Mouse (Mus musculus) MEL (cell line): ENCODE results near the gene Atoh8.

Experiments
- CTCF ChIP-seq, 3 experiments: IDR thresholded peaks in 2 of 3; conservative IDR thresholded peaks in 1 of 3; 2 replicates each; pipeline ENCODE4 v1.5.1; 2011 to 2012; ENCODE audit warnings: low read length in 3 of 3, low read depth in 2 of 3, mild to moderate bottlenecking in 2 of 3, improper control_type of control experiment in 1 of 3, inconsistent platforms in 1 of 3, mixed read lengths in 1 of 3, moderate library complexity in 1 of 3; ENCODE audit not compliant: control insufficient read depth in 1 of 3, insufficient read depth in 1 of 3, poor library complexity in 1 of 3, severe bottlenecking in 1 of 3
- EP300 ChIP-seq, 2 experiments: IDR thresholded peaks; 2 replicates each; pipeline ENCODE4 v1.6.1; 2011; ENCODE audit warnings: improper control_type of control experiment in 2 of 2, low read length in 2 of 2, low read depth in 1 of 2, mild to moderate bottlenecking in 1 of 2
- GATA1 ChIP-seq: IDR thresholded peaks from 2 replicates; pipeline ENCODE4 v1.6.1; 2011; ENCODE audit warnings: low read depth, low read length, improper control_type of control experiment
- JUND ChIP-seq: IDR thresholded peaks from 2 replicates; pipeline ENCODE4 v1.6.1; 2011; ENCODE audit warnings: low read depth, mild to moderate bottlenecking, improper control_type of control experiment, low read length
- KAT2A ChIP-seq: conservative IDR thresholded peaks from 2 replicates; pipeline ENCODE4 v1.6.1; 2012; ENCODE audit warnings: low read depth, low read length, improper control_type of control experiment, inconsistent platforms
- MAFK ChIP-seq: IDR thresholded peaks from 2 replicates; pipeline ENCODE4 v1.6.1; 2011; ENCODE audit warnings: low read depth, mild to moderate bottlenecking, low read length, improper control_type of control experiment, borderline replicate concordance
- MXI1 ChIP-seq: IDR thresholded peaks from 2 replicates; pipeline ENCODE4 v1.6.1; 2011; ENCODE audit warnings: mild to moderate bottlenecking, low read depth, low read length, improper control_type of control experiment
- MYC ChIP-seq: IDR thresholded peaks from 2 replicates; pipeline ENCODE4 v1.6.1; 2011; ENCODE audit warnings: low read depth, mild to moderate bottlenecking, low read length, improper control_type of control experiment, moderate library complexity
- NELFE ChIP-seq: IDR thresholded peaks from 2 replicates; pipeline ENCODE4 v1.6.1; 2011; ENCODE audit warnings: low read depth, low read length, improper control_type of control experiment
- POLR2A ChIP-seq, 2 experiments: IDR thresholded peaks; 2 replicates each; pipeline ENCODE4 v1.6.1; 2011 to 2012; ENCODE audit warnings: low read length in 2 of 2, mild to moderate bottlenecking in 2 of 2, control low read depth in 1 of 2, improper control_type of control experiment in 1 of 2, low read depth in 1 of 2, moderate library complexity in 1 of 2; ENCODE audit not compliant: control insufficient read depth in 1 of 2, insufficient read depth in 1 of 2, poor library complexity in 1 of 2
- POLR2AphosphoS2 ChIP-seq: IDR thresholded peaks from 2 replicates; pipeline ENCODE4 v1.6.1; 2011; ENCODE audit warnings: low read length, improper control_type of control experiment
- TAL1 ChIP-seq: IDR thresholded peaks from 2 replicates; pipeline ENCODE4 v1.6.1; 2012; ENCODE audit warnings: mild to moderate bottlenecking, inconsistent platforms, low read length, moderate library complexity, mixed read lengths
- UBTF ChIP-seq: IDR thresholded peaks from 2 replicates; pipeline ENCODE4 v1.6.1; 2012; ENCODE audit warnings: low read depth, mild to moderate bottlenecking, inconsistent platforms, low read length, improper control_type of control experiment, moderate library complexity, borderline replicate concordance; ENCODE audit not compliant: insufficient read depth
- ZMIZ1 ChIP-seq: IDR thresholded peaks from 2 replicates; pipeline ENCODE4 v1.6.1; 2012; ENCODE audit warnings: low read depth, mild to moderate bottlenecking, inconsistent platforms, low read length, improper control_type of control experiment, moderate library complexity

DNA sequence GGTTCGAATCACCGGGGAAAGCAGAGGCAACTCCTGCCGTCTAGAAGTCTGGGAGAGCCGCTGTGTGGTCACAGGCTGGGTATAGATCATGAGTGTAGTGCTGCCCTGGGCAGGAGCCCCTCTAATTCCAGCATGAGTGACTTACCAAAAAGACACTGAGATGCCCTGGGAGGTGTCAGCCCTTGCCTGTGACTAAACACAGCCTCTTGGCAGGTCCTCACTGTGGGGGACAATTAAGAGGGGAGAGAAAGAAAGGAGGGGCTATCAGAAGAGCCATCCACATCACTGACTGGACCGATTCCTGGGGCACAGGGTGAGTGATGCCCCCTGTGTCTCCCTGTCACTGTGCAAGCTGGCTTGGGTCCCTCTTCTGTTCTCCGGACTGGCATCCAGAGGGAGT lies 48.6 kb downstream of the Atoh8 start:
- TF ChIP-seq GATA1 (no peak), JUND (no peak), MYC (no peak), MXI1 (no peak), EP300 (IDR thresholded peaks at IDR 0.05; ENCODE audit: low read depth in 1 of 2, low read length in 2 of 2) (no peak), TAL1 (no peak), NELFE (no peak), CTCF (IDR thresholded peaks at IDR 0.05 in 2 of 3, conservative IDR thresholded peaks at IDR 0.05 in 1 of 3; ENCODE audit: control insufficient read depth in 1 of 3, insufficient read depth in 1 of 3, low read depth in 2 of 3, low read length in 3 of 3, poor library complexity in 1 of 3, severe bottlenecking in 1 of 3) (no peak), POLR2AphosphoS2 (no peak), KAT2A (no peak), POLR2A (IDR thresholded peaks at IDR 0.05; ENCODE audit: control insufficient read depth in 1 of 2, insufficient read depth in 1 of 2, low read depth in 1 of 2, low read length in 2 of 2, poor library complexity in 1 of 2) (no peak), ZMIZ1 (no peak), MAFK (no peak), UBTF (no peak)
